Mouse (Mus musculus) MEL (cell line): ENCODE data around the gene Gorab. TPM values are rescaled to one million over a fixed set of nuclear protein-coding genes. Genes with fewer than 3 reads are reported as not detected.

Experiments used
- DNase-seq: peaks from one replicate; pipeline ENCODE4 v3.0.0; 2011; ENCODE audit warnings: low read depth, low spot score
- H3K27ac ChIP-seq: 2 replicates; pipeline ENCODE4 v1.5.1; 2012; ENCODE audit warnings: low read depth, mild to moderate bottlenecking, control low read depth, low read length, moderate library complexity; ENCODE audit not compliant: control insufficient read depth
- H3K27me3 ChIP-seq, 2 experiments: fragments of 150-350 bp in 1 of 2; sonication (generic) in 1 of 2; 2 replicates each; pipeline ENCODE4 v1.6.1; 2012; ENCODE audit warnings: low read length in 2 of 2, mild to moderate bottlenecking in 2 of 2, improper control_type of control experiment in 1 of 2, moderate library complexity in 1 of 2; ENCODE audit not compliant: insufficient read depth in 2 of 2, control insufficient read depth in 1 of 2
- H3K36me3 ChIP-seq, 2 experiments: 2 replicates each; pipeline ENCODE4 v1.6.1; 2012 to 2014; ENCODE audit warnings: low read length in 2 of 2, improper control_type of control experiment in 1 of 2, inconsistent platforms in 1 of 2, mild to moderate bottlenecking in 1 of 2; ENCODE audit not compliant: insufficient read depth in 2 of 2, control insufficient read depth in 1 of 2
- H3K4me1 ChIP-seq, 2 experiments: fragments of 150-350 bp in 1 of 2; sonication (generic) in 1 of 2; 2 replicates each; pipeline ENCODE4 v1.6.1; 2012; ENCODE audit warnings: low read length in 2 of 2, improper control_type of control experiment in 1 of 2, mild to moderate bottlenecking in 1 of 2; ENCODE audit not compliant: insufficient read depth in 2 of 2, control insufficient read depth in 1 of 2
- H3K4me3 ChIP-seq, 2 experiments: fragments of 150-350 bp in 1 of 2; sonication (generic) in 1 of 2; 2 replicates each; pipeline ENCODE4 v1.5.1; 2012; ENCODE audit warnings: low read depth in 2 of 2, low read length in 2 of 2, mild to moderate bottlenecking in 2 of 2, moderate library complexity in 2 of 2, control low read depth in 1 of 2, improper control_type of control experiment in 1 of 2; ENCODE audit not compliant: control insufficient read depth in 1 of 2, insufficient read depth in 1 of 2
- H3K79me2 ChIP-seq: 2 replicates; pipeline ENCODE4 v1.6.1; 2012; ENCODE audit warnings: mild to moderate bottlenecking, low read length, moderate library complexity; ENCODE audit not compliant: control insufficient read depth, poor library complexity, insufficient read depth
- H3K9ac ChIP-seq: 2 replicates; pipeline ENCODE4 v1.6.1; 2012; ENCODE audit warnings: low read depth, mild to moderate bottlenecking, control low read depth, low read length, moderate library complexity; ENCODE audit not compliant: control insufficient read depth, poor library complexity, severe bottlenecking
- H3K9me3 ChIP-seq: fragments of 150-350 bp; sonication (generic); replicated peaks from 2 replicates; pipeline ENCODE4 v1.6.1; 2012; ENCODE audit warnings: mild to moderate bottlenecking, low read length, improper control_type of control experiment, moderate library complexity; ENCODE audit not compliant: insufficient read depth
- CHD1 ChIP-seq: IDR thresholded peaks from 2 replicates; pipeline ENCODE4 v1.6.1; 2012; ENCODE audit warnings: low read depth, mild to moderate bottlenecking, inconsistent platforms, low read length, improper control_type of control experiment
- ELF1 ChIP-seq: IDR thresholded peaks from 2 replicates; pipeline ENCODE4 v1.6.1; 2014; ENCODE audit warnings: low read depth, mild to moderate bottlenecking, inconsistent platforms, low read length, improper control_type of control experiment, moderate library complexity
- HCFC1 ChIP-seq: IDR thresholded peaks from 2 replicates; pipeline ENCODE4 v1.6.1; 2012; ENCODE audit warnings: low read depth, mild to moderate bottlenecking, inconsistent platforms, low read length, improper control_type of control experiment, moderate library complexity
- KAT2A ChIP-seq: conservative IDR thresholded peaks from 2 replicates; pipeline ENCODE4 v1.6.1; 2012; ENCODE audit warnings: low read depth, low read length, improper control_type of control experiment, inconsistent platforms
- MAX ChIP-seq: IDR thresholded peaks from 2 replicates; pipeline ENCODE4 v1.6.1; 2011; ENCODE audit warnings: low read length, improper control_type of control experiment
- MEF2A ChIP-seq: IDR thresholded peaks from 2 replicates; pipeline ENCODE4 v1.6.1; 2014; ENCODE audit warnings: low read depth, mild to moderate bottlenecking, inconsistent platforms, low read length, improper control_type of control experiment; ENCODE audit not compliant: poor library complexity, insufficient replicate concordance, severe bottlenecking; ENCODE audit errors: extremely low read depth
- NRF1 ChIP-seq: IDR thresholded peaks from 2 replicates; pipeline ENCODE4 v1.6.1; 2014; ENCODE audit warnings: low read depth, mild to moderate bottlenecking, inconsistent platforms, low read length, improper control_type of control experiment, moderate library complexity; ENCODE audit not compliant: poor library complexity, insufficient read depth, severe bottlenecking
- POLR2AphosphoS5 ChIP-seq: IDR thresholded peaks from 2 replicates; pipeline ENCODE4 v1.6.1; 2012; ENCODE audit warnings: low read depth, borderline replicate concordance, mild to moderate bottlenecking, inconsistent platforms, low read length, moderate library complexity, mixed read lengths
- polyA plus RNA-seq, 2 experiments: library from polyadenylated mRNA; stranded (reverse) in 1 of 2; unstranded in 1 of 2; fragments of >175 nt in 1 of 2; fragments of >200 nt in 1 of 2; gene quantifications; 2 replicates each; pipeline versions ENCODE4 v1.2.1 to v1.2.4; 2012; ENCODE audit warnings: low replicate concordance in 2 of 2, low read depth in 1 of 2; ENCODE audit not compliant: insufficient read length in 2 of 2, insufficient read depth in 1 of 2, missing spikeins in 1 of 2
- total RNA-seq: library from RNA; depleted of rRNA; stranded (reverse); fragments of 300-350 nt; gene quantifications from 2 replicates; pipeline ENCODE4 v1.2.3, GENCODE M21; 2012; rRNA removed

Gorab gene
- total and polyA plus RNA-seq, 3 experiments = 3.5 to 4.2 TPM; not detected in 1

- H3K4me3 ChIP-seq = no peak overlapping the region
- H3K27ac ChIP-seq = no peak overlapping the region
- no peaks in the 10 kb centered on the region for H3K27me3 ChIP-seq
- H3K9me3 ChIP-seq = no peaks in the 10 kb centered on the region
- no peak for DNase-seq
- peaks cover 0 to 5% of the 10 kb centered on the region in 2 experiments; a peak in 1 of 4 replicates for H3K36me3 ChIP-seq
- peaks cover 0 to 2% of the 10 kb centered on the region in 2 experiments; a peak in 1 of 4 replicates for H3K4me1 ChIP-seq
- H3K9ac ChIP-seq = no peak overlapping the region
- no peaks in the 10 kb centered on the region for H3K79me2 ChIP-seq
- TF ChIP-seq KAT2A (no peak), POLR2AphosphoS5 (no peak), MEF2A (no peak), CHD1 (no peak), NRF1 (no peak), ELF1 (no peak), HCFC1 (no peak), MAX (no peak)
- TF ChIP-seq, all 39 proteins: peak for 0
These were observed 65.6 kb downstream of the Gorab start for GRCm38 (mm10) chr1:163337821-163338220.

Other genes with a start within 250 kb of the Gorab start
- gene Prrx1, start 90.0 kb downstream of the Gorab start, total RNA-seq = not detected in 2 replicates
- not detected for gene Prrx1, start 90.0 kb downstream of the Gorab start, polyA plus RNA-seq